Mouse (Mus musculus): Measurements from ENCODE around the gene Siah3.

Siah3 gene

DNA sequence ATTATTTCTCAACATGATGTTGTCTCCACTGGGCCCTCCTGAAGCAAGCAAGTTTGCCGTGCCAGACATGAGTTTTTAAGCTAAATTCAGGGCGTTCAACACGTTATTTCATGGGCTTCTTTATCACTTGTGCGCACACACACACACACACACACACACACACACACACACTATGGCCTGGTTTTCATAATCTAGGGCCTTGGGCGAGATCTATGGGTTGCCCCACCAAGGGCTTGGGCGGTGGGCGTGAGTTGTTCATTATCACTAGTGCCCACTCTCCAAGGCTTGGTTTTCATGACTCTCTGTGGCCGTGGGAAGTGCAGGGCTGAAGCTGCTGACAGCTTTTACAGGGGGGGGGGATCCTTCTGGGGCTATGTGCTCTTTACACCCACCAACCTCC is 63.9 kb downstream of the Siah3 start:
- DNase-seq (ENCODE audit: low read depth, low spot score), result no peak

DNA sequence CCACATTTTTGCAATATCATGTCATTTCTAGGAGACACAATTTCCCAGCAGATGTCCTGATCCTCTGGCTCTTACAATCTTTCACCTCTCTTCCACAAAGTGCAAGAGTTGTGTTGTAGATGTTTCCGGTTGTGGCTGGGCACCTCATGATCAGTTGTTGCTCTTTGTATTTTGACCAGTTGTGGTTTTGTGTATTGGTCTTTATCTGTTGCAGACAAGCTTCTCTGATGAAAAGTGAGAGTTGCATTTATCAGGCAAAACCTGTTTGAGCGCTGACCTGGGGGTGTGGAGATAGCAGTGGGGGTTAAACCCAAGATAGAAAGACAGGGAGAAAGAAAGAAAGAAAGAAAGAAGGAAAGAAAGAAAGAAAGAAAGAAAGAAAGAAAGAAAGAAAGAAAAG is 68.9 kb downstream of the Siah3 start:
- DNase-seq (ENCODE audit: low read depth, low spot score), result no peak

DNA sequence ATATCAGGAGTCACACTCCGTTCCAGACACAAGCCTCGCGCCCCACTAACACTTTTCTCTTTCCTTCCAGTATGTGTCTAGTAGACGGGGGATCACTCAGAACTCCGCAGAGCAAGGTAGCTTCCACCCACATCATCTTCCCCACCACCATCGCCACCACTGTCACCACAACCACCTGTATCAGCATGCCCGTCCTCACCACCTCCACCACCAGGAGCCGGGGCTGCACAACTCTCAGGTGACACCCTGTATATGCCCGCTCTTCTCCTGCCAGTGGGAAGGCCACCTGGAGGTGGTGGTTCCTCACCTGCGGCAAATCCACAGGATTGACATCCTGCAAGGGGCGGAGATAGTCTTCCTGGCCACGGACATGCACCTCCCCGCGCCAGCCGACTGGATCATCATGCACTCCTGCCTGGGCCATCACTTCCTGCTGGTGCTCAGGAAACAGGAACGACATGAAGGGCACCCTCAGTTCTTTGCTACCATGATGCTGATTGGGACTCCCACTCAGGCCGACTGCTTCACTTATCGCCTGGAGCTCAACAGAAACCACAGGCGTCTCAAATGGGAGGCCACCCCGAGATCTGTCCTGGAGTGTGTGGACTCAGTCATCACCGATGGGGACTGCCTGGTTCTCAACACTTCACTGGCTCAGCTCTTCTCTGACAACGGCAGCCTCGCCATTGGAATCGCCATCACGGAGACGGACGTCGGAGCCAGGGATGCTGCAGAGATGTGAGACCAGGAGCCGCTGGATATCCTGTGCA is 69.8 kb downstream of the Siah3 start:
- no peak for DNase-seq (ENCODE audit: low read depth, low spot score)

DNA sequence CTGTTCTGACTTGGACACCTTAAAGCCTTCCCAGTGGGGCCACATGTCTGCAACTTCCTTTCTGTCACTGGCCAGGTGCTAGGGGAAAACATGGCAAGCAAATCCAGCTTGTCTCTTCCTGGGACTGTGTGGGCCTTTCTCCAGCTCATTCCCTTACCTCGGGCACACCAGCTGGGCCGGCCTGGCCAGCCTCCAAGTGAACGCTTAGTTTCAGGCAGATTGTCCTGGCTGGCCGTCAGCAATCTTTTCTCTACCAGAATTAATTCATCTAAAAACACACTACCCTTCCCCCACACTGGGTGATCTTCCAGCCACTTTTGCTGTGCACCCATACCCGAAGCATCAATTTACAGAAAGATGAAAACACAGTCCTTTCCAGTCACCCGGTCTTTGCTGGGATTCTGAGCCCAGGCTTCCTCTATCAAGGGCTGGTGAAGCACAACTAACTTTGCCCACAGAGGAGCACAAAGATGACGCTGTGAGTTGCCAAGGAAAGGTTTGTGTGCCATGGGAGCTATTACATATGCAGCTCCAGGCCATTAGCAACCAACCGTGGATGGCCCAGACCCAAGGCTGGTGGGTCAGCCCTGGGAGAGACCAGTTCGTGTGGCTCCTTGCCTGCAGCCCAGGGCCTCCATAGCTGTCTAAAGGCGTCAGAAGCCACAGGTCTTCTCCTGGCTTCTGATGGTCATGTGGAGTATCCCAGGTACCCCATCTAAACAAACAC is 71.8 kb downstream of the Siah3 start:
- no peak for DNase-seq (ENCODE audit: low read depth, low spot score)

DNA sequence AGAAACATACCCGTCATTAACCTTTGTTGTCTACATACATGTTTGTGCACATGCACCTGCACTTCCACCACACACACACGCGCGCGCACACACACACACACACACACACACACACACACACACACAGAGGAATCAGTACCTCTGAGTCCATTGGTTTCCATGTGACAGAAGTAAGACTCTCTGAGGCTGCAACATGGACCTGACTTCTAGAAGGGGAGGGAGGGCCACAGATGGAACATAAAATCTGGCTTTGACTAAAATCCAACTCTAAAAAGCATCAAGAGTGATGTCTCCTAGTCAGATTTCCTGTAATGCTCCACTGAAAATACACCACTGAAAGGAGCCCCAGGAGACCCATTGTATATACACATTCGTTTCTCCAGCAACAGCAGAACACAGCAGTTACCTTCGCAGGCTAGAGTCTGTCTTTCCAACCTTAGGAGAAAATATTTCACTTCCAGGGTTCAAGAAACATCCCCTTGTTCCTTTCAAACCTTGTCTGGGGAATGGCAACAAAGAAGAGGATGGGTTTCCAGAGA is 75.1 kb downstream of the Siah3 start:
- DNase-seq (ENCODE audit: low read depth, low spot score), result no peak

DNA sequence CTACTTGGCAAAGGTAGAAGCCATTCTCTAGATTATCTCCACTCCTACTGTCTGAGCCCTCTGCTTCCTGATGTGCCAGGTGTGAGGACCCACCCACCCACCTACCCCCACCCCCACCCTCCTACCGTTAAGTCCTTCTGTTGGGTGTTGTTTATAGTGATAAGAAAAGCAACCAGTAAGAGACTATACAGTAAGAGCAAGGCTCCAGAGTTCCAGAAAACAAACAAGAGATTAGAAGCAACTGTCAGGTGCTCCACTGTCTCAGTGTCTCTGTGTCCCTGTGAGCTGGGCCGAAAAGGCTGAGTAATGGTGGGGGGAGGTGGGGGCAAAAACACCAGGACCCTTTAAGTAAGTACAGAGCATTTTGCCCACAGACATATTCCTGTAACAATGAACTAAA is 83.4 kb downstream of the Siah3 start:
- DNase-seq (ENCODE audit: low read depth, low spot score), result no peak

DNA sequence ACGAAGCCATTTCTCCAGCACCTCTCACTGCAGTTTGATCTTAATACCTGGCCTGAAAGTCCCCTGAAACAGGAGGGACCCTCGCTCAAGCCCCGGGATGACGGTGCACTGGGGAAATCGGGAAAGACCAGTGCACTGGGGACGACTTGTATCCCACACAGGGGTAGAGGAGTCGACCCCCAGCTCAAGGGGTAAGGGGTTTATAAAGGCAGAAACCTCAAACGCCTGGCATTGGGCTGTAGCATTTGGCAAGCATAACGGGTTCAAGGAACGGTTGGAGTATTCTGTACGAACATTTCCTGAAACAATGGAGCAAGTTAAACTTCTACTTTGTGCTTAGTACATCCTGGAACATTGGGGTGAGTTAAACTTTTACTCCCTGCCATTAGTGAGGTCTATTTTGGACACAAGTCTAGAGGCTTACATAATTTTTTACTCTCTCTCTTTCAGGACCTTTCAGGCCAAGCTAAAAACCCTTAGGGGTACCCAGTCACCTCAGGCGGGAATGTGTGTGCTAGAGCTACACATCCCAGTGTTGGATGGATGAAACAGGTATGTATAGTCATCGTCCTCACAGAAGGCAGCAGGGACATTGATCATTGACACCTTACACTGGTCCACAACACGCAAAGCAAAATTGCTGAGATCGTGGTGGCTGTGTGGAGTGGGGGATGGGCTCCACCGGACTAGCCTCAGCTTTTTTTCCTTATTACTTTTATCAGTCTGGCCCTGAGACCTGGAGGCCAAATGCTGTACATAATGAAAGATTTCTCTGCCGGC is 84.6 kb downstream of the Siah3 start:
- DNase-seq (ENCODE audit: low read depth, low spot score), result no peak

DNA sequence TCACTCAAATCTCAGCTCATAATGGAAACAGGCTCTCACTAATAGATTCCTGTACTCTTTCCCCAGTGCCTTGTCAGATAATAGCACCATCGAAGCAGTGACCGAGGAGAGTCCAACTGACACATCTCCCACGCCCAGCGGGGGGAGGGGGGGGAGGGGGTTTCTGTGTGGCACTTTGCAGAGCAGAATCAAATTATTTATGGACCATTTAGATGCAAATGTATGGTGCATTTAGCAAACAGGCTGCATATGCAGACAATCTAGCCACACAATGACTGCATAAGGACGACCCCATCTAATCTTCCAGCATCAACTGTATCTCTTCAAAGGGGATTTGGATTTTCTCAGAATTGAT is 85.2 kb downstream of the Siah3 start:
- no peak for DNase-seq (ENCODE audit: low read depth, low spot score)

DNA sequence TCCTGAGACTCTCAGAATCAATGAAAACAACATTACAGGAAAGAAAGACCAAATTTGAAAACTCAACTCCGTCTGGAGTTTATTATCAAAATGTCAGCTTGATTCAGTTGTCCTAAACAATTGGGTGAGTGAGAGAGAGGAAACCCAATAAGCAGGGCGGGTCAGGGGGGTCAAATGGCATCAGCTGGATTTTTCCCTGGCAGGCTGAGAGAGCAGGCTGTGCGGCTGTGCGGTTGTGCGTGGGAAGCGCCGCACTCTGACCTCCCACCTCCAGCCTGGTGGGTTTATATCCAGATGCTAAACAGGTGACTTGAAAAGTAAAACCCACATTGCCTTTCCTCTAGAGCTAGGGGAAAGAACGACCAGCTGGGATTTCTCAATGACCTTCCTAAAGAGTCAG is 85.9 kb downstream of the Siah3 start:
- no peak for DNase-seq (ENCODE audit: low read depth, low spot score)

DNA sequence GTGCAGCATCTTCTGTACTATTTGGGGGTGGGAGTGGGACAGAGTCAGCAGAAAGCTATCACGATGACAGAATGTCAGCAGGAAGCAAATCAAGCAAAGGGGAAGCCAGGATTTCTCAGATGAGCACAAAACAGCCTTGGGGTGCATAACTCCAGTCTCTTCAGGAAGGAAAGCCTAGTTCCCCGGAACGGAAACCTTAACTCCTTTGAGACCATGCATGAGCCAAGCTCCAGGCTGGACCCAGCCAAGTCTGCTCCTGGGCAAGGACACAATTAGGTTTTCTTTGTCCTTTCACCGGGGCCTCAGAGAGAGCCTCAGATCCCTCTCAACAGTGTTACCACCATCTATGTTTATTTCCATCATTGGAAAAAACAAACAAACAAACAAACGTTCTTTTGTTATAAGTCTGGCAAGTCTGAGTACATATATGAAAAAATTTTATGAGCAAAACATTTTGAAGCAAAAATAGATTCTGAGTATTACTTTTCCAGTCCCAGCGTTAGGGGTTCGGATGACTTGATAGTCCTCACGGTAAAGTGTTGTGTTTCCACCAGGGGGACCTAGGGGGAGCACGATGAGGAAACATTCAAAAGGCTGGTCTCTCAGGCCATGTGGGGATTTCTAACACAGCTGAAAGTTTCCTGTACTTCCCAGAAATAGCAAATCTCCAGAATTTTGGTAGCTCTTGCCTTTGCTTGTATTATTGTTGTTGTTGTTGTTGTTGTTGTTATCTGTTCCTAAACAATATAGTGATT is 106.0 kb downstream of the Siah3 start:
- peak; percentile 3 for DNase-seq (ENCODE audit: low read depth, low spot score)

DNA sequence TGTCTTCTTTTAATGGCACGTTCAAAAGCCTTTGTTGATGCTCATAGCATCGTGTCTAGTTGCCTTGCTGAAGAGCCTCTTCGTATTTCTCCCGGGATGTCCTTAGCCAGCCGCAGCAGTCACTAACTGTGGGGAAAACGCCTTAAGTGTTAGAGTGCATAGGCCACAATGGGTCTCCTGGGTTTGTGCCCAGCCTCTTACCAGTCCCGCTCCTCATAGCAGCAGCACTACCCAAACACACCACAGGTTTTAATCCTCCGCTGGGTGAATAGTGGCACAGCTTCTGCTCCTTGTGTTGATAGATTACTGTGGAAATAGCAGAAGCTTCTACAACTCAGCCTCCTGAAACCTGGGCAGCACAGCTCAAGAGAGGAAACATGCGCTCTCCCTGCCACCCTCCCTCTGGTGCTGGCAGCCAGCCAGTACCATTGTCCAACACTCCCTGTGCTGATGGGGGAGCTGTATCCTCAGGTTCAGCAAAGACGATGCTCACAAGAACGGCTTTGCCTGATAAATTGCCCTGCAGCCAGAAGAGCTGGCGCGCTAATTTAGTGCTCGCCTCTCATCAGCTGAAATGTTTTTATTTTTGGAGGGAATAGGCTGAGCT is 109.9 kb downstream of the Siah3 start:
- DNase-seq (ENCODE audit: low read depth, low spot score), result no peak

DNA sequence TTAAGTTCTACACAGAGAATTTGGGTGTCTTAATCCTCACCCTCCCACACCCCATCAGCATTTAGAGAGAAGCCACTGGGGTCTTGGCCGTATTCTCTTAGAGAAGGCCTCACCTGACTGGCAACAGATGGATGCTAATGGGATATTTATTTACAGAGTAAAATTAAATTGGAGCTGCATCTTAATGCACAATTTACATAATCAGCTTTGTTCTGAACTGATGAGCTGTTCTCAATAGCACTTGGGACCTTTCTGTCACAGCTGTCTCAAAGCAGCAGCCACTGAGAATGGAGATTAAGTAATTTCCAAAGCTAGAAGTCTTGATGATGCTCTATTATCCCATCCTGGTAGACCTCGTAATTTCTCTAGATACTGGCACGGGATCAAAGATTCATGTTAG is 110.5 kb downstream of the Siah3 start:
- no peak for DNase-seq (ENCODE audit: low read depth, low spot score)

DNA sequence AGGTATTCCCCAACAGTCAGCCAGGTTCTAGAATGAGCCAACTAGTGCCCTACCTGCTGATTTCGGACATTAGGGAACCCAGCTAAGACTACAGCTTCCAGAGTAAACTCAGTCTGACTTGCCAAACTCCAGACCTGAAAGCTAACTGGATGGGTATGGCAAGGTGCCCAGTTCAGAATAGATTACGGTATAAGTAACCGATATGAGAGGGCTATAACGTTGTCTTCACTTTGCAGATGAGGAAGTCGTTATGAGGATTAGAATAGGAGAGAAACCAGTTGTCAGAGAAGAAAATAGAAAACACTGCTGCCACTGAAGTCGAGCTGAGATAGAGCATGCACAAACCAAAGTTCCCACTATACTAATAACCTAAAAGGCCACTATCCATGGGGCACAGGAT is 123.2 kb downstream of the Siah3 start:
- DNase-seq (ENCODE audit: low read depth, low spot score), result no peak

All from 3T3-L1 (cell line).